Mouse (Mus musculus) pancreas, adult 10 weeks (tissue): Measurements from ENCODE around the gene Abhd18. TPM values are rescaled to one million over a fixed set of nuclear protein-coding genes. Genes with fewer than 3 reads are reported as not detected.

Experiments
- polyA plus RNA-seq: library from polyadenylated mRNA; stranded (reverse); fragments of 350-450 nt; fragmentation: Illumina TruSeq; extraction: RNeasy Lipid Tissue Mini Kit (QIAGEN cat#74804); gene quantifications from one replicate; pipeline ENCODE4 v1.2.3, GENCODE M21; 2015; ENCODE audit warnings: low read depth, low replicate concordance; ENCODE audit not compliant: insufficient read depth

Abhd18 gene
- 2.1 TPM for polyA plus RNA-seq

DNA sequence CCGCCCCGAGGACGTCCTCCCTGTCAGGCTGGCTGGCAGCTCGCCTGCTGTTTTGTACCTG, at the start of gene Abhd18:
Gene Abhd18 (plus strand): TSS at position 14 of the 61 bp plus-strand sequence.

DNA sequence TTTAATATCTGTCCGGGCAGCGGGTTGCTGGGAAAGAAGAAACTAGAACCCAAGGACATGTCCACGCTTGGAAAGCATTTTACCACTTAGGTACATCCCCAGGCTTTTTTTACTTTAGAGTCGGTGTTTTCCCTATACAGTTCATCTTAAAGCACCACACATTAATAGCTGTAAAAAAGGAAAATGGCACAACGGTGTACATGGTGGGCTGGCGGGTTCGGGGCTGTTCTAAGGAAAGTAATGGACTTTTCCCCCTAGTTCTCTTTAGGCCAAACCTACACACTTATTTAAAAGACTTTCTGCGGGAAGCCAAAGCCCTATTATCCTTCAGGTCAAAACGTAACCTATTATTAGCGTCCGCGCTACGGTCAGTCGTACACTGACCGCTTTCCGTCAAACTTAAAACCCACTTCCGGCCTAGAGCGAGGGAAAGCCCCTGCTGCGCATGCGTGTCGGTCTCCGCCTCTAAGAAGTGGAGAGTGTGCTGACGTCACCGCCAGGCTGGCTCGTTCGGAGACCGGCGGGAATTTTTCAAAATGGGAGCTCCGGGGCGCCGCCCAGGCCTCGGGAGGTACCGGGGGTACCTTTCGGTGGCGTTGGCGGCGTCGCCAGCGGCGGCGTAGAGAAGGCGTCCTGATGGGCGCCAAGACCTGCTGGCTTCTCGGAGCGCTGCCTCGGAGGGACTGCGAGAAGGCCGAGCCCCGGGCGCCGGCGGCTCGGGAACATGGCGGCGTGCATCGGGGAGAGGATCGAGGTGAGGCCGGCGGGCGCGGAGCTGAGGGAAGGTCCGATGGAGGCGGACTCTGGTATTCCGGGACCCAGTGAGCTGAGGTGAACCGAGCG, 47.0 kb upstream of the Abhd18 start, which contains the start of gene Plk4:
Gene Plk4 (plus strand): TSS at position 490 of the 843 bp plus-strand sequence.

DNA sequence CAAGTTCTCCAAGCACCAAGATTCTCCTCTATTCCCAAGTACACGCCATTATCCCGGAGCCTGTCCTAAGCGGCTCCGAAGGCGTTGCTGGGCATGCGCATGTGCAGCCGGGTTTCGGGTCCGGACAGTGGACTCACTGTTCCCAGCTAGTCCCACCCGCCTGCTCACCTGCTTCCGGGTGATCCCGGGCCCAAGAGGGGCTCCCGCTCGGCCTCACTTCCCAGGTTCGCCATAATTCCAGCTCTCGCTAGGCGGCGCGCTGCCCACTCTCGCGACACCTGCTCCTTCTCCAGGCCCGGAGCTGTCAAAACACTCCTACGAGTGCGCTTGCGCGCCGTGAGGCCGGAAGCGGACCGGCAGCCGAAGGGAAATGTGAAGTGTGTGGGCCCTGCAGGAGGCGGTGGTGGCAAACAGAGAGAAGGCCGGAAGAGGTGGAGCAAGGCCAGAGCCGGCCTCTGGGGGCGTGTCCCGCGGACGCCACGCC, 255 bp upstream of the Abhd18 start, which contains the start of gene Mfsd8:
Gene Mfsd8 (minus strand): TSS at position 414 of the 484 bp plus-strand sequence.

DNA sequence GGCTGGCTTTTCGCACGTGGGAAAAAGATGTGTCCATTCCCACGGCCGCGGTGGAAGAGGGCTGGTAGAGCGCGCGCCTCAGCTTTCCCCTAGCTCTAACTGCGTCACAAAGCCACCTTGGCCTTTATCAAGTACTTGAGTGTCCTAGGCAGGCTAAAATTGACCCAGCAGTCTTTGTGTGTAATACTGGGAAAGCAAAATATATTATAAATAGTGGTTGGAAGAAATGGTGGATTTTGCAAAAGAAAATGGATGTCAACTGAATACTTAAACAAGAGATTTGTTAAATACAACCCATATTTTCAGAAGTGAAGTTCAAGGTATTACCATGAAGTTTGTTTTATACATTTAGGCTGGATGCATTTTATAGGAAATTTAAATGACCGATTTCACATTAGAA, 55.7 kb downstream of the Abhd18 start, which contains the start of gene 1700034I23Rik:
Gene 1700034I23Rik (minus strand): TSS at position 101 of the 400 bp plus-strand sequence.

DNA sequence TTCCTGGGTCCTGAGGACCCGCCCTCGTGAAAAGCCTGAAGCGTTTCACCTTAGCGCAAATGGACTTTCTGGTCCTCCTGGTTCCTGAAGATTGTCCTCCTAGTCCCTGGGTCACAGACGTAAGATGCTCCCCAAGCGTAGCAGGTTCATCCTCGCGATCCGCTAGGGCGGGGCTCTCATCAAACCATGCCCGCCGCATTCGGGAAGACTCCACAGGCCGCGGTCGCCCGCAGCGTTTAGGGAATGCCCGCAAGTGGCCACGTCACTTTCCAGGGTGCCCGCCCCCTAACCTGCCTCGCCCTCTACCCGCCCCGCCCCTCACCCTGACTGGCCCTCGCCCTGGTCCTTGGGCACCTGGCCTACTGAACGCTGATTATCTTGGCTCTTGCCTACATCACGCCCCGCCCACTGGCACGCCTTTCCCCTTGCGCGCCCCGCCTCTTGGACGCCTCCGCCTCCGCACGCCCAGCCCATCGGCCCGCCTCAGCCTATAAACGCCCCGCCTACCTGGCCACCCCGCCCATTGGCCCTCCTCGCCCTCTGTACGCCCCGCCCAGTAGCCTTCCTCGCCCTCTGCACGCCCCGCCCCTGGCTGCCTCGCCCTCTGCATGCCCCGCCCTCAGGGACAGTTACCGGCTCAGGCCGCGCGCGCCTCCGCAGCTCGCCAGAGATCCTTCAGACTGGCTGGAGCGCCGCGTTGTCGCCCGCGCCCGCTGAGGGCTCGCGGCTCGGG, 102.6 kb downstream of the Abhd18 start, which contains the start of gene Larp1b:
Gene Larp1b (plus strand): TSS at position 659 of the 733 bp plus-strand sequence.

Other genes with a start within 250 kb of the Abhd18 start
- gene Slc25a31, start 138.1 kb upstream of the Abhd18 start, polyA plus RNA-seq, result not detected
- 1.8 TPM for gene Hspa4l, start 102.5 kb upstream of the Abhd18 start, polyA plus RNA-seq
- gene Plk4, start 47.0 kb upstream of the Abhd18 start, polyA plus RNA-seq, result 0.92 TPM
- gene Mfsd8, start 84 bp upstream of the Abhd18 start, polyA plus RNA-seq, result 2.8 TPM
- not detected for gene 1700034I23Rik, start 55.6 kb downstream of the Abhd18 start, polyA plus RNA-seq
- gene Larp1b, start 102.9 kb downstream of the Abhd18 start, polyA plus RNA-seq, result 20.6 TPM
- gene Pgrmc2, start 236.1 kb downstream of the Abhd18 start, polyA plus RNA-seq, result 10.7 TPM